Mouse (Mus musculus): ENCODE measurements at regions not wholly inside any gene's neighbourhood (a gene's known extent, or its start where the extent isn't known, plus 50 kb on each side); places are given as distances from the start of the nearest gene placed in this dataset.
A peak's percentile ranks its signal among the peaks of the same experiment; 100 is the strongest.

DNA sequence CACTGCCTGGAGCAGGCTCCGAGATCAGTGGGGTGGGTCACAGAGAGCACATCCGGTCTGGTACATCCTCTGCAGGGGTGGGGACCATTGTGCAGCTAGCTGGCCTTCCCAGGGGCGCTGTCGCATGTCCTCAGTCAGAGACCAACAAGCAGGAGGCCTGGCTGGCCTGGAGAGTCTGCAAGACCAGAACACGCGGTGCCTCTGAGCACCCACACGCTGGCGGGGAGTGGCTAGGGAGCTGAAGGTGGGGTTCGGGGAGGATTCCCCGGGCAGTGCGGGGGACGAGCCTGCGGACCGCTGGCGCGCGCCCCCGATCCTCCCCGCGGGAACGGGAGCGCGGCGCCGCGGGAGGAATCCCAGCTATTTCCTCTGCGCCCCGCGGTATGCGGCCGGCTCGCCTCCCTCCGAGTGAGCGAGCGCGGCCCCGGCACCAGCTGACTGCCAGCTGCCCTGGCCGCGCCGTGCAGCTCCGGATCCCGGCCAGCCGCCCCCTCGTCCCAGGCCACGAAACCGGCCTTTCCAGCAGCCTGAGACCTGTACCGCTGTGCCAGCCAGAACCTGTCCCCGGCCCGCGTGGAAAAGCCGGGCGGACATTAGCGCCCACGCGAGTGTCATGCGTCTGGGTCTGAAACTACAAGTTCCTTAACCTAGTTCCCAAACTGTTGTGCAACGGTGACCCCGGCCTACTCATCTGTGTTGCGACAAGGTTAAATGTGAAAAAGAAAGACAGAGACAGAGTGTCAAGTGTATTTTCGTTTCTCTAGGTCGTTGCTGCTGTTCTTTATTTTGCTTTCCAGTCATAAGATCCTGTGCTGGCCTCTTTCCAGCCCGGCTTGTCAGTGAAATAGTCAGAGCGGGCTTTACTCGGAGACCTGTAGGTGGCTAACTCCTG is 61.2 kb downstream of the Pkdcc start:
- intact Hi-C loops (cut with DNase I) = loop anchor here (2.0 to 5.0 kb wide), 3 partner anchors 46 to 236 kb away; partner anchors contain the start of gene Eml4
- peak; percentile 85 to 89 for DNase-seq

DNA sequence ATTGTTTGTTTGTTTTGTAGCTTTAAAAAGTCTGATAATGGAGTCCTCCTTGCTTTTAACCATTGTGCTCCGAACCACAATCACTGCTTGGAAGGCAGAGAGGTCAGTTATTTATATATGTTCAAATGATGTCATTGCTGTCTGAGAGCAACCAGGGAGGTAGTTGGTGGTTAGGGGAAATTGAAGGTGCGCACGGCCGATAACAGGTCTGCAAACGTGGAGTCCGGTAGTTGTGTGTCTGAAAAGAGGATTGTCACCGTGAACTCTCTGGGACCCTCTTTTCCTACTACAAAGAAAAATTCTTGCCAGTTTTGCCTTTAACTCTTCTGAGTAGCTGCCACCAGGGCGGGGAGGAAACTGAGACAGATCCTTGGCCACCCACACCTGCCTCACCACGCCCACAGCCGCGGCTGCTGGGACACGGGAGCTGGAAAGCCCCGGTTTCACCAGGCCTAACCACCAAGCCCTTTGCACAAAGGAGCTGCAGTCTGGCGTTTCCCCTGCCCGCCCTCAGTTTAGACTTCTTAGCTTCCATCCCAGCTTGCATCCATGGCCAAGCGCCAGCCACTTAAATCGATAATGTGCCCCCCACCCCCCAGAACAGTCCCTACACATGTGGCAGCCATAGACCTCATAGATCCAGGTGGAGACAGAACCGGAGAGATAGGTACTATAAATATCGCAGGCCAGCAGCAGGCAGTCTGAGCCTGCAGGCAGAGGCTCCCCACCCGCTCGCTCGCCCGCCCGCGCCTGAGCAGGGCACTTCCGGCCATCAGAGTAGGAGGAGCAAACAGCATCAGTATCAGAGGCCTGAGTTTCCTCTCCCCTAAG is 62.2 kb downstream of the Pkdcc start:
- peak; percentile 71 to 79 for DNase-seq
- intact Hi-C loops (cut with DNase I) = loop anchor here (2.0 to 5.0 kb wide), 3 partner anchors 45 to 235 kb away; partner anchors contain the start of gene Eml4

DNA sequence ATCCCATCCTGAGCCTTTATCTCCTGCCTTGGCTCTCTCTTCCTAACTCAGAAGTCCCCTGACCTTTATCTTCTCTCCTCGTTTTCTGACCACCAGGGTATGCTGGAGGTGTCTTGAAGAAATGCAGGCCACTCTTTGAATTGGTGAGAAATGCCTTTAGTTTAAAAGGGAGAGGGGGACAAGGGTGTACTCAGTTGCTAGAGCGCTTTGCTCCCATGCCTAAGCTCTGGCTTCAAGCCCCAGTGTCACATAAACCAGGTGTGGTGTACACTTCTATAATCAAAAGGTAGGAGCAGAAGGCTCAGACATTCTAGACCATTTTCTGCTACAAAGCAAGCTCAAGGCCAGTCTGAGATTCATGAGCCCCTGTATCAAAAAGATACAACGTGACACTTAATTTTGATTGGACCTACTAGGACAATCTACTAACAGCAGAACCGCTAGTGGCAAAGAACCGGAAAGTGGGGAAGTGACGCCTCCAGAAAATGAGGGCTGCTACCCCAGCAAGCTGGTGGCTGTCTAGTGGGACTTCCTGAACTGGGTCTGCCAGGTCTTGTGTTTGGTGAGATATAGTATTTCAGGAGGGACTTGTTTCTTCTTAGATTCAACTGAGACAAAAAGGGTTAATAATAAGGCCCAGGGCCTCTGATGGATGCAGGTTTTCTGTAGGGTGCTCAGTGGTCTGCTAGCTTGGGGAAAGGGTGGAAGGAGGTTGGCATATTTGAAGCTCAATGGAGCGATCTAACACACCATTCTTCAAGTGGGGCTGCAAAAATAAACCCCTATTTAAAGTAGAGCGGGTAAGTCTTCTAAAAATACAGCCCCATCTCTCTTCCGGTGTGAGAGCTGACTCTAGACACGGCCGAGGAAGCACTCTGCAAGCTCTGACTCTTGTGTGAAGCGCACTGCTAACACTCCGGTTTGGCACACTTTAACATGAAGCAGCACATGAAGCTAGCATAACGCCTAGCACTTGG is 63.1 kb downstream of the Pkdcc start:
- intact Hi-C loops (cut with DNase I) = loop anchor here (2.0 to 5.0 kb wide), 3 partner anchors 44 to 234 kb away; partner anchors contain the start of gene Eml4
- DNase-seq = peak in 1 of 2 experiments; percentile 11

DNA sequence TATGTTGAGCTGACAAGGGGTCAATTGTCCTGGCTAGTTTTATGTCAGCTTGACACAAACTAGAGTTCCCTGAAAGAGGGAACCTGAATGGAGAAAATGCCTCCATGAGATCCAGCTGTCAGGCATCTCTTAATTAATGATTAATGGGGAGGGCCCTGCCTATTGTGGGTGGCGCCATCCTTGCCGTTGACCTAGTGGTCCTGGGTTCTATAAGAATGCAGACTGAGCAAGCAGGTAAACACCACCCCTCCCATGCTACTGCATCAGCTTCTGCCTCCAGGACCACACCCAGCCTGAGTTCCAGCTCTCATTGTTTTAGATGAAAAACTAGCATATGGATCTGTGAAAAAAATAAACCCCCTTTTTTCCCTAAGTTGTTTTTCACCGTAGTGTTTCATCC is 67.4 kb upstream of the Eml4 start:
- DNase-seq = no peak
- intact Hi-C loops (cut with DNase I) = no loop called here

DNA sequence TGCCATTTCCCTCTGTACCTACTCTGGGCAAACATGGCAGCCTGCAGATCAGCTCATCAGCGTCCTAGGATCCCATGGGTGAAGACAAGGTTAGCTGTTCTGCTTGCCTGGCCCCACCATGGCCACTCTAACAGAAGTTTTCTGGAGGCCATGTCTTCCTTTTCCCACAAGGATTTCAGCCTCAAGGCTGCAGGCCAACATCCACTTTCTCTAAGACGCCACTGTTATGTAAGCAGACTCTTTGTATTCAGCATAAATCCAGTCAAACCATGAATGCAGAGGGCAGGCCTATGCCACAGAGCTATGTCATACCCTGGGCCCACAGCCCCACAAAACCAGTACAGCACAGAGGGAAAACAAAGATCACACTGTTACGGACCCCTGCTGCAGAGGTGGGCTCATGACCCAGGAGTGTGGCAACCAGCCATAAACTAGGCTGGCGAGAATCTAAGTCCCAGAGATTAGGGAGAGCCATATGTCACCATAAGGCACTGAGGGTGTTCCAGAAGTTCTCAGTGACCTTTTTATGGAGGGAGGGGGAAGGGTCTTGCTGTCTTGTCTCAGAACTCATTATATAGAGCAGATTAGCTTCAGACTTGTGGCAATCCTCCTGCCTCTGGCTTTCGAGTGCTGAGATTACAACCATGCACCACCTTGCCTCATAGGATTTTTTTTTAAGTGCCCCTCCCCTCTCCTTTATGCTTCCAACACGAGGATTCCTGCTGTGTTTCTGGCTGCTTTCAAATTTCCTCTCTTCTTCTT is 63.2 kb upstream of the Eml4 start:
- intact Hi-C loops (cut with DNase I) = no loop called here
- DNase-seq = peak in 1 of 2 experiments; percentile 6

DNA sequence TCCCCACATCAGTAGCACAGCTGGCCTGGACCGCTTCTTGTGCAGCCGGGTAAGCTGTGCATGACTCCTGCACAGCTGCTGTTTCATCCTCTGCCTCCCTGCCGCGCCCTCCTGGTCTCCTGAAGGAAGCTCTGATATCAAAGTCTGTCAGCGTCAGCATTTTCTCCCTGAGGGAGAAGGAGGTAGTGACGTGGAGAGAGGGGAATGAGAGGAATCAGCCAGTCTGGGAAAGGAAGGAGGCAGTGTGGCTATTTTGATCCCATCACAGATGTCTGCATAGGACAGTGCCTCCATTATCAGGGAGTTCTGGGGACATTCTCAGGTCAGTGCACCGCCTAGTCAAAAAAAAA is 62.6 kb upstream of the Eml4 start:
- intact Hi-C loops (cut with DNase I) = no loop called here

DNA sequence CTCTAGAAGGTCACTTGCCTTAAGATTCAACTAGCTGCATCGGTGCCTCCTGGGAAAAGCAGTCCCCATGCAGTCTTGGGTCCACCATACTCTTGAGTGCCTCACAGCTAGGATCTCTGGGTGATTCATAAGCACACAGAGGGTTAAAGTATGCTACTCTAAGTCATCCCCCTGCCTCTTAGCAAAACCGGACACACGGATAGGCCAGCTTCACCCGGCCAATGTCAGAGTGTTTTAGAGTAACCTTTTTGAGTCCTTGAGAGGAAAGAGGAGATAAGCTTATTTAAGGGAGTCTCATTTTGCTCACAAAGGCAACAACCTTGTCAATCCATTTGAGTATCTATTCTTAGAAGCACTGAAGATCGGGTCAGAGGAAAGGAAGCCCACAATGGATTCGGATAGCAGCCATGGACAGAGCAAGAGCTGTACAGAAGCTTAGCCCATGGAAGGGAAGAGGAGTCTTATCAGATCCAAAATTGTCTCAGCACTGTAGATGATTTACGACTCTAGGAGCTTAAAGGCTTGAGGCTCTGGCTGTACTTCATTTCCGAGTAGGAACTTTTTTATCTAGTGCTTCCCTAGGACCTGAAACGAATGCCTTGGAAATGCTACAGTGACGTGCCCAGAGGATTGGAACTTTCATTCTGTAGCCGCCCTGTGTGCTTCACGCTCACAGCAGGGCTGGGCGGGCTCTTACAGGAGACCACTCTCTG is 55.0 kb upstream of the Eml4 start:
- intact Hi-C loops (cut with DNase I) = no loop called here
- DNase-seq = no peak

More for the DNA sequence above, 62.6 kb upstream of the Eml4 start:
- DNase-seq = peak; percentile 51 to 52

DNA sequence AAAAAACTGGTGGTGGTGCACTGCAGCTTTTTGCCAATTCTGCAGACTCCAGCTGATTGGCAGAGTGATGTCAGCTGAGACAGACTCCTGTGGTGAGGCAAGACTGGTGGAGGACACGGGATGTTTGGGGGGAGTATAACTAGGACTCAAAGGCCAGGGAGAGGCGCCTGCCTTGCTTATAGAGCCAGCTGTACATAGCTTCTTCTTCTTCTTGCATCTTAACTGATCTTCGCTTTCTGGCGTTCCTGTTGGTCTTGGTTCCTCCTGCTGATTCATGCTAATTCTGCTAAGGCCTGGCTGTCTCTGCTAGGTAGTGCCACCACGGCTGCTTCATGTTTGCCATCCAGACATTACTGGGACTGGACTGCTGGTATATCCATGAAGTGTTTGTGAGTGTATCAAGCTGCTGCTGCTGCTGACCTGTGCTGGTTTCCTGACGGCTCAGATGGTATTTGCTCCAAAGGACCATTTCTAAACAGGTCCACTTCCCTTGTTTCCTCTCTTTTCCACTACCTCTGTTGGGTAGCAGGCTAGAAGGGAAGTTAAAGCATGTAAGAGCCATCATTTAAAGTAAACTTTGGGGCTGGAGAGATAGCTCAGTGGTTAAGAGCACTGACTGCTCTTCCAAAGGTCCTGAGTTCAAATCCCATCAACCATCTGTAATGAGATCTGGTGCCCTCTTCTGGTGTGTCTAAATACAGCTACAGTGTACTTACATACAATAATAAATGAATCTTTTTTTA is 53.2 kb upstream of the Eml4 start:
- no peak for DNase-seq
- intact Hi-C loops (cut with DNase I) = no loop called here

All from heart, postnatal 14 days (tissue).